Mouse (Mus musculus) small intestine, adult 2 months (tissue): Measurements from ENCODE around the gene Hoxc4. TPM values are rescaled to one million over a fixed set of nuclear protein-coding genes. Genes with fewer than 3 reads are reported as not detected.

Experiments used
- H3K27ac ChIP-seq: fragments of 200-500 bp; 2 replicates; pipeline ENCODE4 v1.5.1; 2012; ENCODE audit warnings: low read depth, low read length, control low read depth, inconsistent platforms; ENCODE audit not compliant: insufficient read depth
- H3K27me3 ChIP-seq: fragments of 200-500 bp; 2 replicates; pipeline ENCODE4 v1.6.1; 2012; ENCODE audit warnings: mild to moderate bottlenecking, moderate library complexity, low read length, inconsistent platforms; ENCODE audit not compliant: control insufficient read depth, insufficient read depth
- H3K36me3 ChIP-seq: fragments of 200-500 bp; 2 replicates; pipeline ENCODE4 v1.6.1; 2012; ENCODE audit warnings: mild to moderate bottlenecking, low read length, control low read depth, inconsistent platforms; ENCODE audit not compliant: control insufficient read depth, insufficient read depth
- H3K4me1 ChIP-seq: fragments of 200-500 bp; 2 replicates; pipeline ENCODE4 v1.6.1; 2012; ENCODE audit warnings: low read length, inconsistent platforms, mixed read lengths; ENCODE audit not compliant: control insufficient read depth, insufficient read depth, insufficient read length
- H3K4me3 ChIP-seq: fragments of 200-500 bp; 2 replicates; pipeline ENCODE4 v1.5.1; 2012; ENCODE audit warnings: low read depth, mild to moderate bottlenecking, control low read depth, inconsistent platforms, low read length, moderate library complexity
- CTCF ChIP-seq: fragments of 200-500 bp; IDR thresholded peaks from 2 replicates; pipeline ENCODE4 v1.5.1; 2012; ENCODE audit warnings: low read depth, mild to moderate bottlenecking, control low read depth, inconsistent platforms, low read length, moderate library complexity, mixed read lengths; ENCODE audit not compliant: insufficient replicate concordance, insufficient read length; ENCODE audit errors: extremely low read depth
- POLR2A ChIP-seq: fragments of 200-500 bp; IDR thresholded peaks from 2 replicates; pipeline ENCODE4 v1.6.1; 2012; ENCODE audit warnings: low read depth, mild to moderate bottlenecking, control low read depth, inconsistent platforms, low read length, moderate library complexity
- WGBS: fragments of 180-500 bp; shearing (Covaris S2); methylation state at CpG from one replicate; pipeline ENCODE4 v1.1.7; 2018; 5-methylcytosine and 5-hydroxymethylcytosine counted together
- polyA plus RNA-seq: library from polyadenylated mRNA; depleted of rRNA; stranded (reverse); fragments of >200 nt; gene quantifications from 2 replicates; pipeline ENCODE4 v1.2.3, GENCODE M21; 2012; rRNA removed

Hoxc4 gene
- polyA plus RNA-seq, 1 experiment: 2.1 TPM

- TF ChIP-seq POLR2A: no peak
- no peak for TF ChIP-seq CTCF
- no peak overlapping the region for H3K27ac ChIP-seq
- peaks cover 23% of the 10 kb centered on the region for H3K27me3 ChIP-seq
- H3K4me3 ChIP-seq: peak overlapping the region; percentile 37
- no peaks in the 10 kb centered on the region for H3K36me3 ChIP-seq
- 4% methylated on average over 61 of the region's 61 CpGs for WGBS
- no peaks in the 10 kb centered on the region for H3K4me1 ChIP-seq
Measured at GRCm38 (mm10) chr15:103085831-103086671, 67.3 kb downstream of the Hoxc4 start.

Other genes starting within 250 kb of the Hoxc4 start
- not detected in 2 replicates for gene Hoxc13, start 97.8 kb upstream of the Hoxc4 start, polyA plus RNA-seq
- not detected in 2 replicates for gene Hoxc12, start 82.2 kb upstream of the Hoxc4 start, polyA plus RNA-seq
- not detected in 2 replicates for gene Hoxc11, start 64.5 kb upstream of the Hoxc4 start, polyA plus RNA-seq
- gene Hoxc10, start 52.1 kb upstream of the Hoxc4 start, polyA plus RNA-seq: not detected in 2 replicates
- 0.28 and 1.7 TPM in 2 replicates for gene Hoxc5, start 51.5 kb upstream of the Hoxc4 start, polyA plus RNA-seq
- 0.22 TPM in 1 of 2 replicates, not detected in the other for gene Hoxc9, start 42.5 kb upstream of the Hoxc4 start, polyA plus RNA-seq
- 1.8 TPM in 1 of 2 replicates, not detected in the other for gene Hoxc8, start 28.3 kb upstream of the Hoxc4 start, polyA plus RNA-seq
- 0.05 and 5.0 TPM in 2 replicates for gene Hoxc6, start 20.7 kb upstream of the Hoxc4 start, polyA plus RNA-seq
- gene Smug1, start 148.2 kb downstream of the Hoxc4 start, polyA plus RNA-seq: 9.1 and 9.8 TPM in 2 replicates
- 1.5 and 2.8 TPM in 2 replicates for gene Cbx5, start 220.9 kb downstream of the Hoxc4 start, polyA plus RNA-seq
- gene Hnrnpa1, start 221.5 kb downstream of the Hoxc4 start, polyA plus RNA-seq: 12.0 and 29.5 TPM in 2 replicates
- 0.39 and 0.83 TPM in 2 replicates for gene Nfe2, start 239.5 kb downstream of the Hoxc4 start, polyA plus RNA-seq